Mouse (Mus musculus) heart, postnatal 0 days (tissue): ENCODE measurements around the gene Kcnq1.

Experiments used
- CTCF ChIP-seq: IDR thresholded peaks from 2 replicates; pipeline ENCODE4 v1.5.1; 2016; ENCODE audit warnings: antibody characterized with exemption, control low read depth, low read depth
- EP300 ChIP-seq: IDR thresholded peaks from 2 replicates; pipeline ENCODE4 v1.6.1; 2016; ENCODE audit warnings: antibody characterized with exemption, low read depth

DNA sequence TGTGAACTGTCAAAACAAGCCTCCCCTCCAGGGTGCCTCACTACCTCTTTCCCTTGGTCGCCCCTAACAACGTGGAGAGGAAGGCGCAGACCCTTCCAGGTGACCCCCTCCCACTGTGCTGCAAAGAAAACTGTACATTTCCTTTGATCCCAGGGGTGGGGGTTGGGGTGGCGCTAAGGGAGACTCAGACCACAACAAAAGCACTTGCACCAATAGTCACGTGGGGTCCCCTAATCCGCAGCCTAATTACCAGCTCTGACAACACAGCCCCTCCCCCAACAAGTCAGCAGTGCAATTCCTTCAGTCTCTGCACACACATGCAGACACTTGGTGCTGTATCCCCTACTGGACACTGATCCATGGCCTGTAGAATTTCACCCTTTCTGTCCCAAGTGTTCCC, 361.6 kb downstream of the Kcnq1 start:
- TF ChIP-seq CTCF (no peak), EP300 (no peak)
